Mouse (Mus musculus): ENCODE measurements around the gene Slc35b2.
A peak's percentile ranks its signal among the peaks of the same experiment; 100 is the strongest.

GRCm38 (mm10) chr17:45584939-45585678 is 21.4 kb downstream of the Slc35b2 start:
- TF ChIP-seq POLR2A (IDR thresholded peaks at IDR 0.05; ENCODE audit: insufficient read depth, low read length) (no peak), CTCF (IDR thresholded peaks at IDR 0.05; ENCODE audit: low read depth, low read length) (peak; percentile 91)

Measured in ES-Bruce4 (cell line).